Mouse (Mus musculus) thymus, adult 2 months (tissue): ENCODE data around the gene Eif5a2. TPM values are rescaled to one million over a fixed set of nuclear protein-coding genes. Genes with fewer than 3 reads are reported as not detected.

Source experiments
- DNase-seq: peaks from one replicate; pipeline ENCODE4 v3.0.0; 2021
- H3K27ac ChIP-seq: fragments of 200-500 bp; 2 replicates; pipeline ENCODE4 v1.5.1; 2012; ENCODE audit warnings: low read length, control low read depth; ENCODE audit not compliant: control insufficient read depth, insufficient read depth
- H3K27me3 ChIP-seq: fragments of 200-500 bp; 2 replicates; pipeline ENCODE4 v1.6.1; 2012; ENCODE audit warnings: mild to moderate bottlenecking, low read length, moderate library complexity, mixed read lengths; ENCODE audit not compliant: control insufficient read depth, insufficient read depth
- H3K36me3 ChIP-seq: fragments of 200-500 bp; 2 replicates; pipeline ENCODE4 v1.6.1; 2012; ENCODE audit warnings: mild to moderate bottlenecking, low read length, moderate library complexity; ENCODE audit not compliant: control insufficient read depth, insufficient read depth
- H3K4me1 ChIP-seq: fragments of 200-500 bp; replicated peaks from 2 replicates; pipeline ENCODE4 v1.6.1; 2012; ENCODE audit warnings: low read length; ENCODE audit not compliant: control insufficient read depth, insufficient read depth
- H3K4me3 ChIP-seq: fragments of 200-500 bp; 2 replicates; pipeline ENCODE4 v1.5.1; 2012; ENCODE audit warnings: mild to moderate bottlenecking, low read length, control low read depth, moderate library complexity; ENCODE audit not compliant: control insufficient read depth, insufficient read depth
- CTCF ChIP-seq: fragments of 200-500 bp; IDR thresholded peaks from 2 replicates; pipeline ENCODE4 v1.5.1; 2012; ENCODE audit warnings: mild to moderate bottlenecking, control low read depth, low read length, moderate library complexity, borderline replicate concordance; ENCODE audit not compliant: control insufficient read depth, poor library complexity, insufficient read depth; ENCODE audit errors: extremely low read depth
- POLR2A ChIP-seq: fragments of 200-500 bp; IDR thresholded peaks from 2 replicates; pipeline ENCODE4 v1.6.1; 2012; ENCODE audit warnings: mild to moderate bottlenecking, low read length, control low read depth, moderate library complexity; ENCODE audit not compliant: control insufficient read depth, poor library complexity, insufficient read depth; ENCODE audit errors: extremely low read depth
- WGBS: fragments of 180-500 bp; shearing (Covaris S2); methylation state at CpG from one replicate; pipeline ENCODE4 v1.1.7; 2018; 5-methylcytosine and 5-hydroxymethylcytosine counted together
- polyA plus RNA-seq: library from polyadenylated mRNA; depleted of rRNA; stranded (reverse); fragments of >200 nt; gene quantifications from 2 replicates; pipeline ENCODE4 v1.2.3, GENCODE M21; 2012

The Eif5a2 gene
- polyA plus RNA-seq, 1 experiment = 1.9 TPM

DNA sequence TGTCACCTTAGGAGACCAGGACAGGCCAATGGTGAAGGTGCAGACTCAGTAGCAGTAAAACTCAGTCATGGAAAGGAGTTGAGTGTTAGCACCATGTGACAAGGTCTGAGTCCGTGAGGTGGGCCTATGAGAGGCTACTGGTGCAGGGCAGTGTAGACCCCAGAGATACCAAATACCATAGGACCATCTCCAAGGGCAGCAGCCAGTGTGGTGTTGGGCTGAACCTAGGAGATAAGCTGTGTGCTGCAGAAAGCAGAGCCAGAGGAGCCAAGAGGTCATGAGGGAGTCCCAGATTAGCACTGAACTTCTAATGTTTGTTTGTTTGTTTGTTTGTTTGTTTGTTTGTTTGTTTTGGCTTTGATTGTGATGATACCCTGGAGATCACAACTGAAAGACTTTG is 4.6 kb upstream of the Eif5a2 start:
- WGBS = 100% methylated on average over 1 of the region's 1 CpGs
- H3K4me3 ChIP-seq = no peak overlapping the region
- no peak for TF ChIP-seq CTCF
- no peak for TF ChIP-seq POLR2A
- no peak overlapping the region for H3K27ac ChIP-seq
- DNase-seq = no peak
- H3K36me3 ChIP-seq = no peaks in the 10 kb centered on the region
- peaks cover 7% of the 10 kb centered on the region for H3K4me1 ChIP-seq
- no peaks in the 10 kb centered on the region for H3K27me3 ChIP-seq

DNA sequence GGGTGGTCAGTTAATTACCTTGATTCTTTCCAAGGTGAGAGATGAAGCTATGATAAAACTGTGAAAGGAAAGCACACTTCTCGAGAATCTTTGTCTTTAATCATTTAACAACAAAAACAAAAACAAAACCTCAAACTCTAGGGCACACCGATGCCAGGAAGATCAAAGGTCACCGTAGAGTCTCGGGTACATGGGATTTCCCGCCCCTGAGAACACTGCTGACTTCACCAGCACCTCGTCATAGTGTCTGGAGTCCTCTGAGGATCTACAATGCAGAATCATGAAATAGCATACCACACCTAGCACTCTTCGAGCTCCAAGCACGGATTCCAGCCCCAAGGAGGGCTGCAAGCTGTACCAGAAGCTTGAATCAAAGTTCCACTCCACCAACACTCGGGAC is 565 bp upstream of the Eif5a2 start:
- no peak overlapping the region for H3K27ac ChIP-seq
- DNase-seq = no peak
- H3K36me3 ChIP-seq = no peaks in the 10 kb centered on the region
- 75% methylated on average over 9 of the region's 9 CpGs for WGBS
- no peaks in the 10 kb centered on the region for H3K27me3 ChIP-seq
- TF ChIP-seq POLR2A (no peak), CTCF (no peak)
- H3K4me1 ChIP-seq = peaks cover 13% of the 10 kb centered on the region
- no peak overlapping the region for H3K4me3 ChIP-seq

DNA sequence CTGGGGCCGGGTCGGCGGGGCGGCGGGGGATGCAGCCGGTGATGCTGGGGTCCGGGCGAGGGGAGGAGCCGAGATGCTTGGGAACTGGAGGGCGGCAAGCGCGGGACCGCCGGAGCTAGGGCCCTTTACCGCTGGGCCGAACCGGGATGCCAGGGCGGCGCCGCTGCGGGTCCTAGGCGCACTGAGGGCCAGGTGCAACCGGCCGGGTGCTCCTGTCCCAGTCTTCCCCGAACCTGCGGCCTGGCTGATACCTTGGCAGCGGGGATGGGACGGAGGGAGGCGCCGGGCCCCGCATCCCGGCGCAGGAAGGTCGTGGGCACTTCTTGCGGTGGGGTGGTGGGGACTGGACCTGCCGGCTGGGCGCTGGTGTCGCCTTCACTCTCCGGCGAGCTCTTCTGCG is 346 bp downstream of the Eif5a2 start:
- no peaks in the 10 kb centered on the region for H3K36me3 ChIP-seq
- 1% methylated on average over 41 of the region's 41 CpGs for WGBS
- no peak overlapping the region for H3K27ac ChIP-seq
- peaks cover 13% of the 10 kb centered on the region for H3K4me1 ChIP-seq
- no peaks in the 10 kb centered on the region for H3K27me3 ChIP-seq
- no peak for TF ChIP-seq POLR2A
- no peak for TF ChIP-seq CTCF
- DNase-seq = no peak
- H3K4me3 ChIP-seq = peak overlapping the region; percentile 60

DNA sequence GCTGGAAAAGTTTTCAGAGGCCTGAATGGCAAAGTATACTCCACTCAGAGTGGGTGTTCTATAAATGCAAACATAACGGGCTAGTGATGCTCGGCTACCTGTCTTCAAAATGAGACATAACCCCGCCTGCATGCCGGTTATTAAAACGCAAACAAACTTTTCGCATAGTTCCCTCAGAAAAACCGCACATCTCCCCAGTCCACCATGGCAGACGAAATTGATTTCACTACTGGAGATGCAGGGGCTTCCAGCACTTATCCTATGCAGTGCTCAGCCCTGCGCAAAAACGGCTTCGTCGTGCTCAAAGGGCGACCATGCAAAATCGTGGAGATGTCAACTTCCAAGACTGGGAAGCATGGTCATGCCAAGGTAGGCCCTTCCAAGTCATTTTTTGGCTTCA is 772 bp downstream of the Eif5a2 start:
- no peaks in the 10 kb centered on the region for H3K27me3 ChIP-seq
- peak overlapping the region; percentile 60 for H3K4me3 ChIP-seq
- WGBS = 44% methylated on average over 14 of the region's 14 CpGs
- no peaks in the 10 kb centered on the region for H3K36me3 ChIP-seq
- H3K27ac ChIP-seq = no peak overlapping the region
- DNase-seq = no peak
- H3K4me1 ChIP-seq = peaks cover 13% of the 10 kb centered on the region
- no peak for TF ChIP-seq CTCF
- no peak for TF ChIP-seq POLR2A

DNA sequence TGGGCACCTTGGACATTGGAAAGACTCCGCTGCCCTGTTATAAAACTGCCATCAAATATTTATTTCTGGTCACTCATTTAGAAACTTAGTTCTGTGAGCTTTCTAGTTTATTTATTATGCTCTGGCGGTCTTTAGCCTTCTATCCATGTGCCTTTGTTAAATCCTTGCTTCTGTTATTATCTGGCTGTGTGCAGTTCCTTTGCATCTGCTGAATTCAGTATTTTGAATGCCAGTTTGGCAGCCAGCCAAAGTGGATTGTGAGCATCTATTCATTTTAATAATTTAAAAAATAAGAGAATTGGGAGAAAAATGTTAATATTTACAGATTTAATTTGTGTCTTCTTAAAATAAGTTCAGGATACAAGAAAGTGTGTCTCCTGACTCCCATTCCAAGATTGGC is 3.1 kb downstream of the Eif5a2 start:
- TF ChIP-seq CTCF (no peak), POLR2A (no peak)
- no peak for DNase-seq
- H3K27ac ChIP-seq = no peak overlapping the region
- H3K4me3 ChIP-seq = no peak overlapping the region
- no peaks in the 10 kb centered on the region for H3K27me3 ChIP-seq
- WGBS = 95% methylated on average over 2 of the region's 2 CpGs
- H3K36me3 ChIP-seq = no peaks in the 10 kb centered on the region
- H3K4me1 ChIP-seq = peaks cover 13% of the 10 kb centered on the region

DNA sequence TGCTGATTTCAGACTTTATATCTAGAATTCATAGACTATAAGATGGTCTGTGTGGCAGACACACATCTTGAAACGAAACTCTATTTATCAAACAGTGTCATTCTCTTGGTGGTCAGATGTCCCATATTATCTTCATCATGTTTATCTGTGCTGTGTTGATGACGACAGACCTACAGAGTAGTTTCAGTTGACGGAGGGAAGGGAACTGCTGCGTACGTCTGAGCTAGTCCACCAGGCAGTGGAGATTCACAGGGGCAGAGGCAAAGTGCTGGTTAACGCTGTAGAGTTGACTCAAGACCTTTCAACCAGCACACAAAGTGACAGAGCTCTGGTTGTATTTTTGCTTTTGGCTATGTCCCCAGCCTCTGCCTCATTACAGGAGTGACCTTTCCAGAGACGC is 13.8 kb downstream of the Eif5a2 start:
- no peaks in the 10 kb centered on the region for H3K4me1 ChIP-seq
- H3K27ac ChIP-seq = no peak overlapping the region
- no peaks in the 10 kb centered on the region for H3K27me3 ChIP-seq
- H3K4me3 ChIP-seq = no peak overlapping the region
- TF ChIP-seq POLR2A (no peak), CTCF (no peak)
- no peak for DNase-seq
- WGBS = 94% methylated on average over 7 of the region's 7 CpGs
- no peaks in the 10 kb centered on the region for H3K36me3 ChIP-seq
